Mouse (Mus musculus) heart, embryonic 12.5 days (tissue): ENCODE data around the gene Dap3. TPM values are rescaled to one million over a fixed set of nuclear protein-coding genes. Genes with fewer than 3 reads are reported as not detected.
"Not testable (repeated sequence)": the region's sequence is repeated elsewhere in the genome, so short reads cannot be mapped to it uniquely, and the experiment has no call there.

Experiments
- ATAC-seq: fragments of 200-750 bp; cut with Nextera tagmentation; 2 replicates; pipeline ENCODE4 v1.8.0; 2017; ENCODE audit warnings: moderate TSS enrichment, moderate library complexity; ENCODE audit not compliant: insufficient number of reproducible peaks, low FRiP score
- H3K27ac ChIP-seq: fragments of 300-500 bp; sonication (generic); 2 replicates; pipeline ENCODE4 v1.5.1; 2016; ENCODE audit warnings: mild to moderate bottlenecking, moderate library complexity; ENCODE audit not compliant: poor library complexity, severe bottlenecking
- H3K27me3 ChIP-seq: fragments of 300-500 bp; sonication (generic); replicated peaks from 2 replicates; pipeline ENCODE4 v1.6.1; 2016; ENCODE audit warnings: mild to moderate bottlenecking, moderate library complexity
- H3K36me3 ChIP-seq: fragments of 300-500 bp; sonication (generic); 2 replicates; pipeline ENCODE4 v1.6.1; 2016; ENCODE audit warnings: mild to moderate bottlenecking, moderate library complexity
- H3K4me1 ChIP-seq: fragments of 300-500 bp; sonication (generic); replicated peaks from 2 replicates; pipeline ENCODE4 v1.6.1; 2016; ENCODE audit warnings: mild to moderate bottlenecking
- H3K4me2 ChIP-seq: fragments of 300-500 bp; sonication (generic); 2 replicates; pipeline ENCODE4 v1.6.1; 2016; ENCODE audit warnings: mild to moderate bottlenecking, moderate library complexity
- H3K4me3 ChIP-seq: fragments of 300-500 bp; sonication (generic); 2 replicates; pipeline ENCODE4 v1.5.1; 2016; ENCODE audit warnings: mild to moderate bottlenecking
- H3K9ac ChIP-seq: fragments of 300-500 bp; sonication (generic); 2 replicates; pipeline ENCODE4 v1.6.1; 2016; ENCODE audit warnings: mild to moderate bottlenecking, moderate library complexity
- H3K9me3 ChIP-seq: fragments of 300-500 bp; sonication (generic); replicated peaks from 2 replicates; pipeline ENCODE4 v1.6.1; 2016; ENCODE audit warnings: mild to moderate bottlenecking, moderate library complexity
- WGBS: fragments of 180-500 bp; shearing (Covaris S2); methylation state at CpG from one replicate; pipeline ENCODE4 v1.1.7; 2016; 5-methylcytosine and 5-hydroxymethylcytosine counted together
- polyA plus RNA-seq: library from polyadenylated mRNA; unstranded; fragments of >200 nt; fragmentation: Nextera tagmentation; extraction: Ambion mirVana; gene quantifications from 2 replicates; pipeline ENCODE4 v1.2.1, GENCODE M21; 2016

Gene Dap3
- 141 and 146 TPM in 2 replicates for polyA plus RNA-seq

DNA sequence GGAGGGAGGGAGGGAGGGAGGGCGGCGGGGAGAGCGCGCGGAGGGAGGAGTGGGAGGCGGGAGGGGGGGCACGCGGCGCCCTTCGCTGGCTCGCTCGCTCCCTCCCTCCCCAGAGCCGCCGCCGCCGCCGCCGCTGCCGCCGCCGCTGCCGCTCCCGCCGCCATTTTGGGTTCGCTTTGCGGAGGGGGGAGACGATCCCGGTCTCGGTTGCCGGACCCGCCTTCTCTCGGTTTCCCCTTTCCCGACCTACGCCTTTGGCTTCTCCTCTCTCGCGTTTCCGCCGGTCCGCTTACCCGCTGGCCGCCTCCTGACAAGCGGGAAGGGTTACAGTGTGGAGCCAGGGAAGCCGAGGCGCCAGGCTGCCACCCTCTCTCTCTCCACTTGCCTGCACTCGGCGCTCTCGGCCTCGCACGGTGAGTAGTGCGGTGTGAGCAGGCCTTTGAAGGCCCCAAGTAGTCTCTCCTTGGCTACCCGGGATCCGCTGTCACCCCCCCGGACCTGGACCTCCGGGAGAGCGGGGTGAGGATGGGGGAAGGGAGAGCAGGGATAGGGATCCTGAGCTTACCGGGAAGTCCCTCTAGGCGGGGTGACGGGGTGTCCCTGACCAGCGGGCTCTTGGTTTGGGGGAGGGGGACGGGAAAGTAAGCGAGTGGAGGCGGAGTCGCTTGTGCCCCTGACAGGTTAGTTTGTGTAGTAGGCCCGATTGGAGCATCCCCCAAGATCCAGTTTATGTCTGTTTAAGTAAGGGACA lies at the start of gene Dap3, which contains the start of gene Ash1l:
Dap3 (minus strand) TSS at position 606 of the 751 bp plus-strand sequence.
Ash1l (plus strand) TSS at position 47 of the 751 bp plus-strand sequence.
- H3K27me3 ChIP-seq: no peaks in the 10 kb centered on the region
- peak within 1 kb of the TSS; percentile 98 for H3K9ac ChIP-seq
- H3K36me3 ChIP-seq: no peaks in the 10 kb centered on the region
- under 1% methylated on average over 39 of the region's 64 CpGs for WGBS
- H3K9me3 ChIP-seq: no peaks in the 10 kb centered on the region
- H3K4me3 ChIP-seq: peak within 1 kb of the TSS; percentile 86
- peaks cover 27% of the 10 kb centered on the region for H3K4me1 ChIP-seq
- H3K27ac ChIP-seq: peak within 1 kb of the TSS; percentile 99
- peak within 1 kb of the TSS; percentile 80 for H3K4me2 ChIP-seq
- peak; percentile 78 for ATAC-seq

DNA sequence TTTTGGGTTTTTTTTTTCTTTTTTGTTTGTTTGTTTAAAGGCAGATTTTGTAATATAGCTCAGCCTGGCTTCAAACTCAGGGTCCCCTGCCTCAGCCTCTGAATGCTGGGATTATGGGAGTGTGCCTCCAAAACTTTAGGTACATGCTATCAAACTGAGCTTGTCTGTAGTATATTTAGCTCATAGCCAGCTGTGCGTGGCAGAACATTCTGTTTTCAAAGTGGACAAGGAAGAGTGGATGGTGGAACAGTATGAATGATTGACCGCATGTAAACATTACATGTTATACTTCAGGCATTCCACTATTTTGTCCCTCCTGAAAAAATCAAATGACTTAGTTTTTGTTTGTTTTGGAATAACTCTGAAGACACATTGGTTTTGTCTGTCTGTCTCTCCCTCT lies 41.8 kb upstream of the Dap3 start:
- no peak overlapping the region for H3K9ac ChIP-seq
- H3K36me3 ChIP-seq: peaks cover 18% of the 10 kb centered on the region
- peaks cover 7% of the 10 kb centered on the region for H3K4me1 ChIP-seq
- H3K4me2 ChIP-seq: no peak overlapping the region
- no peaks in the 10 kb centered on the region for H3K9me3 ChIP-seq
- 66% methylated on average over 2 of the region's 2 CpGs for WGBS
- no peak overlapping the region for H3K27ac ChIP-seq
- ATAC-seq: no peak
- H3K4me3 ChIP-seq: no peak overlapping the region
- no peaks in the 10 kb centered on the region for H3K27me3 ChIP-seq

DNA sequence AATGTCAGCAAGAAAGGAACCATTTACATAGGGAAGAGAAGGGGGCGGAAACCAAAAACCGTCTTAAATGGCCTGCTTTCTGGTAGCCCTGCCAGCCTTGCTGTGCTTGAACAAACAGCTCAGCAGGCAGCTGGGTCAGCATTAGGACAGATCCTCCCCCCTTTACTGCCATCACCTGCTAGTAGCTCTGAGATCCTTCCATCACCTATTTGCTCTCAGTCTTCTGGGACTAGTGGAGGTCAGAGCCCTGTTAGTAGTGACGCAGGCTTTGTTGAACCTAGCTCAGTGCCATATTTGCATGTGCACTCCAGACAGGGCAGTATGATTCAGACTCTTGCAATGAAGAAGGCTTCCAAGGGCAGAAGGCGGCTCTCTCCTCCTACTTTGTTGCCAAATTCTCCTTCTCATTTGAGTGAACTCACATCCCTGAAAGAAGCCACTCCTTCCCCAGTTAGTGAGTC lies 33.0 kb upstream of the Dap3 start:
- Histone ChIP-seq H3K9ac (no peak overlapping the region), H3K9me3 (no peaks in the 10 kb centered on the region), H3K27me3 (no peaks in the 10 kb centered on the region), H3K27ac (no peak overlapping the region), H3K4me3 (no peak overlapping the region), H3K4me1 (no peaks in the 10 kb centered on the region), H3K36me3 (peaks cover 52% of the 10 kb centered on the region), H3K4me2 (no peak overlapping the region)
- WGBS: 79% methylated on average over 4 of the region's 4 CpGs
- ATAC-seq: no peak

DNA sequence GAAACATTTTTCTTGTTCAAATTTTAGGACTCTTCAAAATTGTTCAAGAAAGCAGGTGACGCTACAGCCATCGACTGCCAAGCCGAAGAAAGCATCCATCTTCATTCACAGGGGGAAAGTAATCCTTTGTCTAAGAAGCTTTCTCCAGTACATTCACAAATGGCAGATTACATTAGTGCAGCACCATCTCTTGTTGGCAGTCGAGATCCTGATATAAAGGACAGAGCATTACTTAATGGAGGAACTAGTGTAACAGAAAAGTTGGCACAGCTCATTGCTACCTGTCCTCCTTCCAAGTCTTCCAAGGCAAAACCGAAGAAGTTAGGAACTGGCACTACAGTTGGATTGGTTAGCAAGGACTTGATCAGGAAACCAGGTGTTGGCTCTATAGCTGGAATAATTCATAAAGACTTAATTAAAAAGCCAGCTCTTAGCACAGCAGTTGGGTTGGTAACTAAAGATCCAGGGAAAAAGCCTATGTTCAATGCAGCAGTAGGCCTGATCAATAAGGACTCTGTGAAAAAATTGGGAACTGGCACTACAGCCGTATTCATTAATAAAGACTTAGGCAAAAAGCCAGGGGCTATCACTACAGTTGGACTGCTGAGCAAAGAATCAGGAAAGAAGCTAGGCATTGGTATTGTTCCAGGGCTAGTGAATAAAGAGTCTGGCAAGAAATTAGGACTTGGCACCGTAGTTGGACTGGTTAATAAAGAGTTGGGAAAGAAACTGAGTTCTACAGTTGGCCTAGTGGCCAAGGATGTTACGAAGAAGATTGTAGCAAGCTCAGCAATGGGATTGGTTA lies 30.4 kb upstream of the Dap3 start:
- Histone ChIP-seq H3K27me3 (no peaks in the 10 kb centered on the region), H3K27ac (no peak overlapping the region), H3K4me2 (no peak overlapping the region), H3K4me3 (no peak overlapping the region), H3K36me3 (peaks cover 50% of the 10 kb centered on the region), H3K4me1 (no peaks in the 10 kb centered on the region), H3K9me3 (no peaks in the 10 kb centered on the region), H3K9ac (no peak overlapping the region)
- ATAC-seq: no peak
- 96% methylated on average over 8 of the region's 8 CpGs for WGBS

DNA sequence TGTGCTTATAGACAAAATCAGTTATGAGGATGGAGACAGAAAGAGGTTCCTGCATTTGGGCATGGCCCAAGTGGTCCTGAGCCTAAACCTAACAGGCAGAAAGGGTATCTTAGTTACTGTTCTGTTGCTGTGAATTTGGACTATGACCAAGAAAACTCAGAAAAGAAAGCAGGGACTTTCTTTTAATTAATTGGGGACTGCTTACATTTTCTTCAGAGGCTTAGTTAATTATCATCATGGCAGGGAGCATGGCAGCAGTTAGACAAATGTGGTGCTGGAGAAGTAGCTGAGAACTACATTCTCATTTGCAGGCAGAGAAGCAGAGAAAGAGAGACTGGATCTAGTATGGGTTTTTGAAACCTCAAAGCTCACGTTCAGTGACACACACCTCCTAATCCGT lies 24.0 kb upstream of the Dap3 start:
- H3K36me3 ChIP-seq: peaks cover 11% of the 10 kb centered on the region
- H3K9me3 ChIP-seq: no peaks in the 10 kb centered on the region
- H3K4me2 ChIP-seq: no peak overlapping the region
- no peak for ATAC-seq
- WGBS: 93% methylated on average over 2 of the region's 2 CpGs
- H3K27me3 ChIP-seq: no peaks in the 10 kb centered on the region
- no peak overlapping the region for H3K9ac ChIP-seq
- no peak overlapping the region for H3K4me3 ChIP-seq
- H3K4me1 ChIP-seq: peaks cover 5% of the 10 kb centered on the region
- no peak overlapping the region for H3K27ac ChIP-seq

DNA sequence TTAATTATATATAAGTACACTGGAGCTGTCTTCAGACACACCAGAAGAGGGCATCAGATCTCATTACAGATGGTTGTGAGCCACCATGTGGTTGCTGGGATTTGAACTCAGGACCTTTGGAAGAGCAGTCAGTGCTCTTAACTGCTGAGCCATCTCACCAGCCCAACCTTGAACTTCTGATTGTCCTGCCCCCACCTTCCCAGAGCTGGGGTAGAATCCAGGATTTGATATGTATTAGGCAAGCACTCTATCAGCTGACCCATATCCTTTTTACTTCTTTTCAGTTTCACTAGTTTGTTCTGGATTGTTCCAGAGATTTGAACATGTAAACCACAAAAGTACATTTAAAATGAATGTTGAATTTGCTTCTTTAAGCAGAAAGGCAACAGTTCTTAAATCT lies 12.2 kb upstream of the Dap3 start:
- H3K27ac ChIP-seq: not testable (repeated sequence)

DNA sequence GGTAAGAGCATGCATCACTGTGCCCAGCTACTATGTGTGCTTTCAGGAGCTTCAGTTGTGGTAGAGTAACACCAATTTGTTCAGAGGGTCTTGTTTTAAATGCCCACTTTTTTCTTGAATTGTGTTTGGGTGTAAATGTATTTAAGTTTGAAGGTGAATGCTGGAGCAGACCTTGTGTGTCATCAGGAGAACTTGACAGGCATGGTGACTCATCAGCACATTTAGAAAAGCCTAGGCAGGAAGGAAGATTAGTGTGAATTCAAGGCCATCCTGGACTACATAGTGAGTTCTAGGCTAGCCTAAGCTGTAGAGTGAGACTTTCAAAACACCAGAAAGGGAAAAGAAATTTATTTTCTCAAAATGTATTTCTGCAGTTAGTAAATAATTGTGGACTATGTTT lies 2.8 kb upstream of the Dap3 start:
- no peak overlapping the region for H3K9ac ChIP-seq
- no peak overlapping the region for H3K27ac ChIP-seq
- no peaks in the 10 kb centered on the region for H3K27me3 ChIP-seq
- no peaks in the 10 kb centered on the region for H3K36me3 ChIP-seq
- H3K4me1 ChIP-seq: peaks cover 30% of the 10 kb centered on the region
- ATAC-seq: no peak
- no peak overlapping the region for H3K4me2 ChIP-seq
- no peaks in the 10 kb centered on the region for H3K9me3 ChIP-seq
- no peak overlapping the region for H3K4me3 ChIP-seq

More for the DNA sequence above, 12.2 kb upstream of the Dap3 start:
- not testable (repeated sequence) for H3K27me3 ChIP-seq, H3K9ac ChIP-seq, H3K9me3 ChIP-seq, H3K4me1 ChIP-seq, H3K4me3 ChIP-seq, H3K4me2 ChIP-seq, ATAC-seq
- H3K36me3 ChIP-seq: peaks cover 17% of the 10 kb centered on the region

DNA sequence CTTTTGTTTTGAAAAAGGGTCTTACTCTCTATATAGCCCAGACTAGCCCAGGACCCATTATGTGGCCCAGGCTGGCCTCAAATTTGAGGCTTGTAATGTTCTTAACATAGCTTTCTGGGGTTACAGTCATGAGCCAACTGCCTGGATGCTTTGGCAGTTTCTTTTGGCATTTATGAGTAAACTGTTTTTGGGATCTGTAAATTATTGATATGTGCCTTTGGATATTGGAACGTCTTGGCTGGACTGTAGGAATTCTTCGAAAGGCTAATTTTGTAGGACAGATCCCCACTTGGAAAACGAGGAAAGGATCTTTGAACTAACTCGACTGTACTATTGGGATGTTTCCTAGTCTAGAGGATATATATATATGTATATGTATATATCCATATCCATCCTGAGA lies 2.3 kb upstream of the Dap3 start:
- 80% methylated on average over 4 of the region's 4 CpGs for WGBS
- no peak for ATAC-seq
- peaks cover 33% of the 10 kb centered on the region for H3K4me1 ChIP-seq
- no peak overlapping the region for H3K27ac ChIP-seq
- H3K4me3 ChIP-seq: no peak overlapping the region
- H3K36me3 ChIP-seq: no peaks in the 10 kb centered on the region
- H3K27me3 ChIP-seq: no peaks in the 10 kb centered on the region
- H3K4me2 ChIP-seq: no peak overlapping the region
- H3K9me3 ChIP-seq: no peaks in the 10 kb centered on the region
- no peak overlapping the region for H3K9ac ChIP-seq

DNA sequence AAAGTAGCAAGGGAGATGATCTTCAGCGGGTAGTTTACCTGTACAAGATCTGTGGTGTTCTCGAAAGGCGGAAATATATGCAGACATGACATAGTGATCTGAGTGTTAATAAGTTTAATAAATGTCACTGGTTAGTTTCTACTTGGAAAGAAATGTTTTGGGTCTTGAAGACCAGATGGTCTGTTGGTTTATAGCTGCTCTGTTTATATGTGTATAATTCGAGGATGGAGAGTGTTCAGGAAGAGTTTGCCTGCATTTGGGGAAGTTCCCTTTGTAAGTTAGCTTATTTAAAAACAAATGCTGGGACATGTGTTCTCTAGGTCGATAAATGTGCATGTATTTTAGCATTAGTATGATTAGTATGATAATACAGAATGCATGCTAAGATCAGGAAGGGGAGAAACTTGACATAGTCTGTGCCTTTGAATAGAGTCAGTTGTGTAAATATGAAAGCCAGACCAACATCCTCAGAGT lies 383 bp upstream of the Dap3 start:
- Histone ChIP-seq H3K4me2 (peak overlapping the region; percentile 80), H3K9me3 (no peaks in the 10 kb centered on the region), H3K27me3 (no peaks in the 10 kb centered on the region), H3K36me3 (no peaks in the 10 kb centered on the region), H3K27ac (peak overlapping the region; percentile 99), H3K9ac (peak overlapping the region; percentile 98), H3K4me3 (peak overlapping the region; percentile 86), H3K4me1 (peaks cover 32% of the 10 kb centered on the region)
- ATAC-seq: no peak
- WGBS: 3% methylated on average over 5 of the region's 5 CpGs

DNA sequence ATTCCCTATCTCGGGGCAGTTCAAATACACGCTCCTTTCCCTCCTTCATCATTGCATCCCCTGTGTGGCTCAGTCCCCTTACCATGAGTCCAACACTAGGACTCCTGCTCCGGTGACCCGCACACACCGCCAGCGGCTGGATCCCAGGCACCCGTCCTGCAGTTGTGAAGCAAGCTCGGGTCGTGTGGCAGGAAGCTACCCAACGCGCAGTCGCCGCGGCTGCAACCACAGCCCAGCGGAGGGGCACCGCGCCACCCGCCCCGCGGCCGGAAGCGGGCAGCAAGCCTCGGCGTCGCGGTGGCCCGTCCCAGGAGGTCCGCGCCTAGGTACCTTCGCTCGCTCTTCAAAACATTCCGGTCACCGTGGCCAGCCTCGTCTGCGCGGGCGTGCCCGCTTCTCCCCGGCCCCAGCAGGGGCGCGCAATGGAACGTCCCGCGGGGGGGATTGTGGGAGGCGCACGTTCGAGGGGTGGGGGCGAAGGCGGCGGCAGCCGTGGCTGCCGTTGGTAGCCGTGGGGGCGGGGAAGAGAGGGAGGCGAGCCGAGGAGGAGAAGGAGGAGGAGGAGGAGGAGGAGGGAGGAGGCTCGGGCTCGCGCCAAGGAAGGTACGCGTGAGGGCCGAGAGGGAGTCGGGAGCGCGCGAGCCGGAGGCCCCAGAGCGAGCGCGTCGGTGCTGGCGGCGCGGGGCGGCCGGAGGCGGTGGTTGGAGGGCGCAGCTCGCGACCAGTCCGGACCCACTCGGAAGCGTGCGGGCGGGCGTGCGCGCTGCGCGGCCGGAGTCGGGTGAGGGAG lies 1.0 kb downstream of the Dap3 start:
- Histone ChIP-seq H3K9ac (peak overlapping the region; percentile 98), H3K9me3 (no peaks in the 10 kb centered on the region), H3K4me1 (peaks cover 26% of the 10 kb centered on the region), H3K4me3 (peak overlapping the region; percentile 86), H3K36me3 (no peaks in the 10 kb centered on the region), H3K4me2 (peak overlapping the region; percentile 80), H3K27ac (peak overlapping the region; percentile 99), H3K27me3 (no peaks in the 10 kb centered on the region)
- under 1% methylated on average over 75 of the region's 92 CpGs for WGBS
- ATAC-seq: peak; percentile 91

DNA sequence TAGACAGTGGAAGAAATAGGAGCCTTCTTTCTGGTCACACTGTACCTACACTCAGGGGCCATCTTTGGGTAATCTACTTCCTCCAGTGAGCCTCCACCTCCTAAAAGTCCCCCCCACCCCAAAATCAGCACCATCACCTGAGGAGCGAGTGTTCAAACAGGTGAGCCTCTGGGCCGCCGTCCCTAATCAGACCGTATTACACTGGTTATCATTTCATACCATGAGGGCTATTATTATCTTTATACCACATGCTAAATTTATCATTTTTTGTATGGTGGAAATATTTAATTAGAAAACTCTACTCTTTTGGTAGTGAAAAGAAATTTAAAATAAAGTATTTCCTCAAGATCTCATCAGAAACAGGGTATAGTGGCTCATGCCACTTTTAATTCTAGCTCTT lies 6.9 kb downstream of the Dap3 start:
- H3K9ac ChIP-seq: no peak overlapping the region
- no peak overlapping the region for H3K27ac ChIP-seq
- H3K4me2 ChIP-seq: no peak overlapping the region
- 92% methylated on average over 4 of the region's 4 CpGs for WGBS
- peaks cover 26% of the 10 kb centered on the region for H3K36me3 ChIP-seq
- no peaks in the 10 kb centered on the region for H3K9me3 ChIP-seq
- H3K4me1 ChIP-seq: peaks cover 7% of the 10 kb centered on the region
- H3K27me3 ChIP-seq: no peaks in the 10 kb centered on the region
- no peak for ATAC-seq
- H3K4me3 ChIP-seq: no peak overlapping the region
